Mouse (Mus musculus): ENCODE results near the gene Acrbp.

Gene Acrbp

DNA sequence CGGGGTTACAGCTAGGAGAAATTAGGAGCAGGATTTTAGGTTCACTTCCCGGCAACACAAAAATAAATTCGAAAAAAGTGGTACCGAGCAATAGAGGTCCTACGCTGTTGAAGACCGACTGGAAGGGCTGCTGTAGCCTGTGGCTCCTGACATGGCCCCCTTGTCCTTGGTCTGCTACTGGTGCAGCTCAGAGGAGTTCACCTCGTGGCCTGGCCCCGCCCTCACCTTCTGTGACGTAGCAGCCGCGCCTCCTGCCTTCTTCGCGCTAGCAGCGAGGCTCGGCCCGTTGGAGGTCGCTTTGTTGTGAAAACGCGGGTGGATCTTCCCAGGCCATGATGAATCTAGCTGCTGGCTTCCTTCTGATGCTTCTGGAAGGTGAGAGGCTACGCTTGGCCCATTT lies at the start of gene Acrbp:
TSS of gene Acrbp (plus strand) at position 12 of the 400 bp plus-strand sequence.
- WGBS: 53% methylated on average over 20 of the region's 20 CpGs

DNA sequence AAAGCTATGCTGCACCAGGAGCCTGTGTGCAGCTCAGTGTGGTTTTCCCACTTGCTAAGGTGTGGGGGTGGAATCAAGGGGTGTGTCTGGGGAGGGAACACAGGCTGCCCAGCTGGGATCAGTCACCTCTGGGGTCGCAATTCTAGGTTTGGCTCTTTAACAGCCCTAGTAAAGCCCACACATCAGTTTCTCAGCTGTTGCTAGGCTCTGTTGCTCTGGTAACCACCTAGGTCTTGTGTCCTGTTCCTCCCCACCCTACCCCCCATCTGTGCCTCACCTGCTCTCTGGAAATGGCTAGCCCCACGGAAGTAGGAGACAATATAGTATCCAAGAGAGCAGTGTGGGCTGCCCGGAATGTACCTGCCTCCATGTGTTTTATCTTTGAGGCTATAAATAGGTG lies 45.8 kb upstream of the Acrbp start:
- 22% methylated on average over 3 of the region's 3 CpGs for WGBS

GRCm38 (mm10) chr6:125005086-125005485 lies 44.4 kb upstream of the Acrbp start:
- WGBS: 21% methylated on average over 3 of the region's 3 CpGs

- WGBS: 40% methylated on average over 13 of the region's 13 CpGs
Observed at GRCm38 (mm10) chr6:125008060-125008459, 41.4 kb upstream of the Acrbp start.

DNA sequence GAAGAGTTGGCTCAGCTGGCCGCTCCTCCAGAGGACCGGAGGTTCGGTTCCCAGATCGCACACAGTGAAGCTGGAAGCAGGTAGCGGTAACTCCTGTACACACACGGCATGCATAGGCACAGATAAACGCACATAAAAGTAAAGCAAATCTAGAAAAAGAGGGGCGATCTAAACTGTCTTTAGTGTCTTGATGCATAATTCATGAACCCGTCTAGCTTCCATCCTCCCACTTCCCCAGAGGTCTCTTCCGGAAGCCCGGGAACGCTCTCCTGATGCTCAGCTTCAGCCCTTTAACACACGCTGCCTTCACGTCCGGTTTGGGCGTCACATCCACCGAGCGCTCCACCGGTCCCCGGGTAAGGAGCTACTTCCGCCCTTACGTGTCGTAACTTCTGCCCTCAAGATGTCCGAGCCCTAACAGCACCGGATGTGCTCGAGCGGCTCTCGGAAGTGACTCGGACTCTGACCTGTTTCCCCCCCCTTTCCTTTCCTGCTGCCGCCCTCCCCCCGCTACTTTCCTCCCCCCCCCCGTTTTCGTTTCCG lies 40.8 kb upstream of the Acrbp start:
- WGBS: under 1% methylated on average over 31 of the region's 34 CpGs

DNA sequence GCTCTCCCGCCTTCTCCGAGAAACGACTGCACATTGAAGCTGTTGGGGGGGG lies 40.5 kb upstream of the Acrbp start, which contains the start of gene Zfp384:
TSS of gene Zfp384 (plus strand) at position 17 of the 52 bp plus-strand sequence.
- WGBS: no CpG with 5 or more reads among the region's 3 CpGs

DNA sequence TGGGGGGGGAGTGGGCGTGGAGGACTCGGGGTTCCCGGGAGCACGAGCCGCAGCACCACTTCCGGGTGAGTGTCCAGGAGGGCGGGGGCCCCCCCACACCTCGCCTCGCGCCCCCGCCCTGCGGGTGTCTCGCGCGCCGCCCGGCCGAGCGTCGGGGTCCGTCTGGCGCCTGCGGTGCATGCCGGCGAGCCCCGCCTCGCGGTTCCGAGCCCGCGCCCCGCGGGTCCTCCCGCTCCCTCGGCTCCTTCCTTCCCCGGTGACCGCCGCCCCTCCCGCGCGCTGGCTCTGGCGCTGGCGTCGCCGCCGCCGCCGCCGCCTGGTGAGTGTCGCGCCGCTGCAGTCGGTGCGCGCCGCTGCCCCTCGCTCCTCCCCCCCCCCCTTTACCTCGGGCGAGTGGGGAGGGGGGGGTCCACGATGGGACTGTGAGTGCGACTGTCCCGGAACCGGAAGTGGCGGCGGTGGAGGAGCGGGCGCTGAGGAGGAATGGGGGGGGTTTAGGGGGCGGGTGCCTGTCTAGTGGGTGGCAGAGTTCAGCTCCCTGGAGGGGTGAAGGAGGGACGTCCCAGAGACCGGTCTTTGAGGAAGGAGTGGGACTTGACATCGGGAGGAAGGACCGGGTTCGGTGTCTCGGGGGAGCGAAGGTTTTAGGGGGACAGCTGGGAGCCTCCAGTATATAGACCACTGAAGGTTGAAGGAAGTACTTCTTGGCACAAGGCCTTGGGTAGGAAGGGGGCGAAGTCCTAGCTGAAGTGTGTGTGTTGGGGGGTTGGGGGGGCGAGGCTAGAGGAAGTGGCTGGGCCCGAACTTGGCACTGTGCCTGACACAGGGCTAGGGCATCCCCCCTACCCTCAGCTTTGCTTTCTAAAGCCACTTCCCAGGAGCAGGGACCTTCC lies 40.1 kb upstream of the Acrbp start:
- 1% methylated on average over 47 of the region's 78 CpGs for WGBS

DNA sequence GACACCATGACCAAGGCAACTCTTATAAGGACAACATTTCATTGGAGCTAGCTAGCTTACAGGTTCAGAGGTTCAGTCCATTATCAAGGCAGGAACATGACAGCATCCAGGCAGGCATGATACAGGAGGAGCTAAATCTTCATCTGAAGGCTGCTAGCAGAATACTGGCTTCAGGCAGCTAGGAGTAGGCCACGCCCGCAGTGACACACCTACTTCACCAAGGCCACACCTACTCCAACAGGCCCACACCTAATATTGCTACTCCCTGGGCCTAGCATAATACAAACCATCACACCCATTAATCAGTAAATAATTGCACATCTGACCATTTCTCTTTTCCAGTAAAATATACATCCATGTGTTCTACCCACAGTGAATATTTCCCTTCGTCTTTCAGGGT lies 31.8 kb upstream of the Acrbp start:
- 89% methylated on average over 3 of the region's 3 CpGs for WGBS

GRCm38 (mm10) chr6:125030532-125030931 lies 19.0 kb upstream of the Acrbp start:
- WGBS: 39% methylated on average over 8 of the region's 9 CpGs

DNA sequence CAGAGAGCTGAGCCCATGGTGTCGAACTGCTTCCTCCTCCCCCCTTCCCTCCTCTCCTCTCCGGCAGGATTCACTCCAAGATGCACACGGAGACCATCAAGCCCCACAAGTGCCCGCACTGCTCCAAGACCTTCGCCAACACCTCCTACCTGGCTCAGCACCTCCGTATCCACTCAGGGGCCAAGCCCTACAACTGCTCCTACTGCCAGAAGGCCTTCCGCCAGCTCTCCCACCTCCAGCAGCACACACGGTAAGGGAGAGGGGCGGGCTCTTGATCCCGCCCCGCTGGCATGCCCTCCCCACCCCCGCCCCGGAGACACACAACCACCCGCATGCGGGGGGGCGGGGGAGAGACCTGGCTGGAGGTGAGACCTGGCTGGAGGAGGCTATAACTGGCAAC lies 17.9 kb upstream of the Acrbp start:
- WGBS: 66% methylated on average over 16 of the region's 16 CpGs

- 83% methylated on average over 4 of the region's 4 CpGs for whole genome bisulfite sequencing
Observed at GRCm38 (mm10) chr6:125038666-125039065, 10.8 kb upstream of the Acrbp start.

DNA sequence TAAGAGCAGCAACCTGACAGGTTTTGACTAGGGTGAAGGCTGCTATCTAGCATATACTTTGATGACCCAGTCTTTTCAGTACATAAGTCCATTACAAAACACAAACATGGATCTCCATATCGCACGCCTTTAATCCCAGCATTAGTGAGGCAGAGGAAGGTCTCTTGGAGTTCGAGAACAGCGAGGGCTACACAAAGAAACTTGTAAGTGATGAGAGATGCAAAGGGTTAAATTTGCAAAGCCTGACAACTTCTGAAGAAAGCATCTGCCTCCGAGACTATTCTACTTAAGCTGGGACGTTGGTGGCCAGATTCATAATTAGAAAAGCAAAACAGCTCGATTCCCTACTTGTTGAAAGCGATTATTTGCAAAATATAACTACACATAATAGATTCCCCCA lies 10.4 kb upstream of the Acrbp start:
- 6% methylated on average over 8 of the region's 8 CpGs for WGBS

DNA sequence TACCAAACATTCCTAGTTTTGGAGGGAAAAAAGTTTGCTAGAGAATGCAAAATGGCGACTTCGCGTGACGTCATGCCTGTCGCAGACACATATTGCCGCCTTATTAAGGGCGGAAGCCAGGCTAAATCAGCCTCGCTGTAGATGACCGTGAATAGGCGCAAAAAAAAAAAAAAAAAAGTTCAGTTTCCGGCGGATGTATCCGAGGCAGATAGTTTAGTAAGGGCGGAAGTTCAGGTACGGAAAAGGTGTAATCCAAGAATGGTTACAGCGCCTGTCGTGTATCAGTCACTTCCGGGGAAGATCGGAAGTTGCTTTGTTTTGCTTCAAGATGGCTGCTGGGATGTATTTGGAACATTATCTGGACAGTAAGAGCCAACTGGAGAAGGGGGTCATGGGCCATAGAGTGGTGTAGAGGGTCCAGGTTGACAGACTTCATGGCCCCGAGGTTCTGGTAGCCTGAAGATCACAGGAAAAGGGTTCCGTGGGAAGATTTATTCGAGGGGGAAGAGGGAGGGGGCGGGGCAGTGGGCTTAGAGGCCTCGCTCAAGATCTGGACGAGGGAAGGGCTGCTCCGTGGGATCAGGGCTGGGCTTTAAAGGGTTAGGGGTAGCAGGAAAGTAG lies 9.8 kb upstream of the Acrbp start, which contains the start of gene Ing4:
TSS of gene Ing4 (plus strand) at position 228 of the 621 bp plus-strand sequence.
- under 1% methylated on average over 26 of the region's 26 CpGs for WGBS

DNA sequence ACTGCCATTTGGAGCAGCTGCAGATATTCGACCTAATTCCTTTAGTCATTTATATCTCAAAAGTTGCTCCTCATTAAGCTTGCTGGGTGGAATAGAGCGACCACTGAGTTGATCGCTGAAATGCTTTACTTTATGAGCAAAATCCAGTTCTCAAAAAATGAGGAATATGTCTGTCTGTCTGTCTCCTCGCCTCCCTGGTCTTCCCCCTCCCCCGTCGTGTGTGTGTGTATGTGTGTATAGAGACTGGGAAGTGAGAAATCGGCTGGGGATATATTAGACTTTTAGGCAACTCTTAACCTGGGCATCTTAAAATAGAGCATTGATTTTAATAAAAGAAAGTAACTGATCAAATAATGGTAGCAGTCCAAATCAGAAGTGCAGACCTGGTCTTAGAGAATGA lies 9.3 kb upstream of the Acrbp start:
- WGBS: 14% methylated on average over 7 of the region's 7 CpGs

- WGBS: 67% methylated on average over 7 of the region's 7 CpGs
Observed at GRCm38 (mm10) chr6:125041047-125041446, 8.4 kb upstream of the Acrbp start.

DNA sequence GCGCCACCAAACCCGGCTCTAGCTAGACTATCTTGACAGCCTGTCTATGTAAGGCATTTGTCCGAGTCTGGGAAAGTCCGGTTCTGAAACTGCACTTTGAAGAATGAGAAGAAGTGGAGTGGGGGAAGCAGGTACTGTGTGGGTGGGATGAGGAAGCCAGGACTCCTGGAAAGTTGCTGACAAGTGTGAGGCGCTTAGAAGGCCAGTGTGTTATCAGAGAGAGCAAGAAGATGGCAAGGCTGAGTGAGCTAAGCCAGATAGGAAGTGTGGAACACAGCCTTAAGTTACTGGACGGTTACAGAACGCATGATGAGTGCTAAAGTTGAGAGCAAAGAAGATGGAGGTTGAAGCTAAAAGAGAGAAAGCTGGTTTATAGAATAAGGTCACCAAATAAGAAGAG lies 7.4 kb upstream of the Acrbp start:
- 91% methylated on average over 7 of the region's 7 CpGs for WGBS

DNA sequence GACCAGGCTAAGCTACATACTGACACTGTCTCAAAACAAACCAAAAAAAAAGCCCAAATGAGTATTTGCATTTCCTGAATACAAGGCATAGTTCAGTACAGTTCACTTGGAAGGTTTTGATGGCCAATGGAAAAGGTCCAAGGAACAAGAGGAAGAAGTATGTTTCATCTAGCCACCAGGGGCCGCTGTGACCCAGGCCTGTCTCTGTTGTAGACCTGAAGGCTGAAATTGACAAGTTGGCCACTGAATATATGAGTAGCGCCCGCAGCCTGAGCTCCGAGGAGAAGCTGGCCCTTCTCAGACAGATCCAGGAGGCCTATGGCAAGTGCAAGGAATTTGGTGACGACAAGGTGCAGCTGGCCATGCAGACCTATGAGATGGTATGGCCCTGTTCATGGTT lies 2.8 kb upstream of the Acrbp start:
- 26% methylated on average over 5 of the region's 5 CpGs for WGBS

GRCm38 (mm10) chr6:125051237-125051636 lies 1.7 kb downstream of the Acrbp start:
- WGBS: 77% methylated on average over 5 of the region's 5 CpGs

GRCm38 (mm10) chr6:125061493-125061892 lies 12.0 kb downstream of the Acrbp start:
- WGBS: 49% methylated on average over 6 of the region's 6 CpGs

- 81% methylated on average over 5 of the region's 5 CpGs for WGBS
Observed at GRCm38 (mm10) chr6:125062511-125062910, 13.0 kb downstream of the Acrbp start.

GRCm38 (mm10) chr6:125063906-125064305 lies 14.4 kb downstream of the Acrbp start:
- WGBS: 81% methylated on average over 6 of the region's 6 CpGs

DNA sequence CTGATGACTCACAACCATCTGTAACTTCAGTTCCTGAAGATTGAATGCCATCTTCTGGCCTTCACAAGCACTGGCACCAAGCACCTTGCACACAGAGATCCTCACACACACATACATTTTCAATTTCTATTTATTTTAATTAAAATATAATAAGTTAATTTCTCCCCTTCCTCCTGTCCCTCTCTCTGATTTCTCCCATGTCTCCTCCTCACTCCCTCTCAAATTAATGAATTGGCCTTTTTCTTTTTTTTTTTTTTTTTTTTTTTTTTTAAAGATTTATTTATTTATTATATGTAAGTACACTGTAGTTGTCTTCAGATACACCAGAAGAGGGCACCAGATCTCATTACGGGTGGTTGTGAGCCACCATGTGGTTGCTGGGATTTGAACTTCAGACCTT lies 15.7 kb downstream of the Acrbp start:
- 40% methylated on average over 1 of the region's 1 CpGs for WGBS

- WGBS: 80% methylated on average over 8 of the region's 8 CpGs
Observed at GRCm38 (mm10) chr6:125067571-125067995, 18.1 kb downstream of the Acrbp start, which contains the start of gene Lpar5. TSS of gene Lpar5 (plus strand) at chr6:125067920.

Measured in cerebral cortex, adult 2 months (tissue).